Mouse (Mus musculus): ENCODE data around the gene Nkain1. TPM values are rescaled to one million over a fixed set of nuclear protein-coding genes. Genes with fewer than 3 reads are reported as not detected.

Gene Nkain1
- polyA plus RNA-seq, 1 experiment from 2014 or later: 0.12 TPM

DNA sequence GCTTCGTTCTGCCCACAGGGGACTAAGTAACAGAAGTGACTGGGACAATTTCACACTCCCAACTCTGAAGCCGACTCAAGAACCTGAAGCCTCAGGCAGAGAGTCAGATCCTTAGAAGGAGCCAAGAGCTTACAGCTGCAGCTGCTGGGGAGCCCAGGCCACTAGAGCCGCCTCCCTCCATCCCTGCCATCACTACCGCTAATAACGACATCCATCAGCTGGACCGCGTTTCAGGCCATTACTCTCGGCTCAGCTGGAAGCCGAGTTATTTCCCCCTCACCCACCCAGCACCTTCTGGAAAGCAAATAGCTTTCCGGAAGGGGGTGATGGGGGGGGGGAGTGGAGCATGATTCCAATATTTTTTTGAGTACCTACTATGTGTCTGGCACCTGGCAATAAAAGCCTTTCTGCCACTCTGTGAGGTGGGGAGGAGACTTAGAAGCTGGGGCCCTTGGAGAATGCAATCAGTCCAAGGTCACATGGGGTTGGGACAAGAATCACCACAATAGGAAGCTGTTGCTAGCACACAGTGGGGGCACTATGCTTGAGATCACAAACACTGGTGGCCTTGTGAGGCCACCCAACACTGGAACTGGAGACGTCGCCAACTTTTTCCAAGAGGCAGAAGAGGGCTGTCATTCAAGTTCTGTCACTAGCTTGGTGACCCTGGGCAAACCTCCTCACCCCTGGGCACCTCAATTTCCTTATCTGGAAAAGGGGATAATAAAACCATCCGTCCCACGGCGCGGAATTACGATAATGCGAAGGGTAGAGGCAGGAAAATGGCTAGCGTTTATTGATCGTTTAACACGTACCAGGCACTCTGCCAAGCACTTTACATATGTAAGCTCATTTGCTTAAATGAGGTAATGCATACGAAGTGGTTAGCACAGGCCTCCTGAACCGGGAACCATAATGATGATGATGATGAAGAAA lies 5.7 kb downstream of the Nkain1 start:
- no peak overlapping the region for H3K9ac ChIP-seq
- H3K27me3 ChIP-seq (replicated peaks): peaks cover 36% of the 10 kb centered on the region
- ATAC-seq: no peak
- WGBS (ENCODE audit: insufficient replicate concordance): 76% methylated on average over 23 of the region's 23 CpGs
- no peak overlapping the region for H3K27ac ChIP-seq
- H3K36me3 ChIP-seq: no peaks in the 10 kb centered on the region
- peaks cover 5% of the 10 kb centered on the region; the same call in 1 of the 2 replicates for H3K4me1 ChIP-seq
- H3K4me3 ChIP-seq: no peak overlapping the region
- no peak overlapping the region for H3K4me2 ChIP-seq
- peaks cover 4% of the 10 kb centered on the region; the same call in 1 of the 2 replicates for H3K9me3 ChIP-seq (replicated peaks)

DNA sequence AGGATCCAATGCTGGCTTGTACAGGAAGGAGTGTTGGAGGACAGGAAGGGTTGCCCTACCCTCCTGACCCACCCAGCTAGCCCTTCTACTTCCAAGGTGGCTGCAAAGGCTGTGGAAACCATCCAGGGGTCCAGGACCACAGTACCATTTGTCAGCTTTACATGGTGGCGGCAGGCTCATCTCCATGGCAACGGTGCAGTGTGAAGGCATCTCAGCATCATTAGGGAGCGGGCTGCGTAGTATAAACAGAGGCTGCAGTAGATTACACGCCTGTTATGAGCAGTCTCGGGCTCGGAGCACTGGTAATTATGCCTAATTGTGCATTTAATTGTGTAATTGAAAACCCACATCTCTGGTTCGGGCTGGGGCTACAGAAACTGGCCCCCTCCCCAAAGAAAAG lies 10.2 kb downstream of the Nkain1 start:
- Histone ChIP-seq H3K9me3 (replicated peaks) (peaks cover 4% of the 10 kb centered on the region; the same call in 1 of the 2 replicates), H3K4me3 (no peak overlapping the region), H3K4me2 (no peak overlapping the region), H3K36me3 (no peaks in the 10 kb centered on the region), H3K4me1 (no peaks in the 10 kb centered on the region), H3K9ac (no peak overlapping the region), H3K27ac (no peak overlapping the region), H3K27me3 (replicated peaks) (peaks cover 6% of the 10 kb centered on the region; the same call in 1 of the 2 replicates)
- ATAC-seq: no peak
- 71% methylated on average over 8 of the region's 8 CpGs for WGBS (ENCODE audit: insufficient replicate concordance)

DNA sequence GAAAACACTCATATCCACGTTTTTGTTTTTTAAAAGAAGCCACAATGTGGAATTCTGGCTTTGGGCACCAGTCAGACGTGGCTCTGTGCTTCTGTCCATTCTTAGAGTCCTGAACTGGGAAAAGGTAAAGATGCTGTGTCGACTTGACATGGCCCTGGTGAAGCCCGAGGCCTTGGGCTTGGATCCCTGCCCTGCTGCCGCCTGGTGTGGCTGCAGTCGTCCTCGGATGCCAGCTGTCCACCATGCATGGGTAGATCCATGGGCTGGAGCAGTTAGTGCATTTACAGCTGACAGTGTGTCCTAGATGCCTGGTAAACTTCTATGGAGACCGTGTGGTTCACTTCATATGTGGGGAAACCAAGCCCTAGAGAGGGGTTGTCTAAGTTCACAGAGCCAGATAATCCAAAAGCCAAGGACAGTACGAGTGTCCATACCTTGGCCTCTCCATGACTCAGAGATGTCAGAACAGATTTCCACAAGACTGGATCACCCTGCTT lies 10.7 kb downstream of the Nkain1 start:
- H3K9ac ChIP-seq: no peak overlapping the region
- WGBS (ENCODE audit: insufficient replicate concordance): 61% methylated on average over 9 of the region's 9 CpGs
- no peak overlapping the region for H3K27ac ChIP-seq
- H3K4me3 ChIP-seq: no peak overlapping the region
- peaks cover 4% of the 10 kb centered on the region; the same call in 1 of the 2 replicates for H3K9me3 ChIP-seq (replicated peaks)
- no peaks in the 10 kb centered on the region for H3K4me1 ChIP-seq
- H3K36me3 ChIP-seq: no peaks in the 10 kb centered on the region
- H3K4me2 ChIP-seq: no peak overlapping the region
- H3K27me3 ChIP-seq (replicated peaks): peaks cover 6% of the 10 kb centered on the region; the same call in 1 of the 2 replicates
- no peak for ATAC-seq

DNA sequence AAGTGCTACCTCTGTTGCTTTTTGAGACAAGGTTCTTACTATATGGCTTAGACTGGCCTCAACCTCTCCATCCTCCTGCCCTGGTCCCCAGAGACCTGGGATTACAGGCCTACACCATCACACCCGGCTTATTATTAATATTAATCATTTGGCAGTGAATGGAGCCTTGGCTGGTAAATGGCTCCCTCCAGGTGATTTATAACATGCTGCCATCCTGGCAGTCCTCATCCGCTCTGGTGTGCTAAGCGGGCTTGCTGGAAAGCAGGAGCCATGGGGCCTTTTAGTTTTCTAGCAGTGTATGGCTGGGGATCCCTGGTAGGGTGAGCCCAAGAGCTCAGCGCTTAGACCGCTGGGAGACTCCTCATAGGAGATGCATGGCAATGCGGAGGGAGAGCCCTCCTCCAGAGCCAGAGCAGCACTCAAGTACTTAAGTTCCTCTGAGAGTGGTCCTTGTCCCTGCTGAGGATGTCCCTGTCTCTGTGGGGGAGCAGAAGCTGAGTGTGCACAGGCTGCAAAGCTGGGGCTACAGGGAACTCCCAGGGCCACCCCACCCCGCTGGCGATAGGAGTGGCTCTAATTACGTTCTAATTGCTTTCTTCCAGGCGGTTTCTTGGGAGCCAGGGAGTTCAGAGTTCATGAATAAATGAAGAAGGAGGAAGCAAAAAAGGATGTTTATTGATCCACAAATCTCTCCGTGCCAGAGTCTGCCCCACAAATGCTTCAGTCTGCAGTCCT lies 13.2 kb downstream of the Nkain1 start:
- no peak overlapping the region for H3K4me3 ChIP-seq
- ATAC-seq: no peak
- WGBS (ENCODE audit: insufficient replicate concordance): 60% methylated on average over 11 of the region's 11 CpGs
- H3K4me1 ChIP-seq: no peaks in the 10 kb centered on the region
- no peak overlapping the region for H3K4me2 ChIP-seq
- H3K36me3 ChIP-seq: no peaks in the 10 kb centered on the region
- H3K9ac ChIP-seq: no peak overlapping the region
- H3K9me3 ChIP-seq (replicated peaks): no peaks in the 10 kb centered on the region
- H3K27me3 ChIP-seq (replicated peaks): peaks cover 6% of the 10 kb centered on the region; the same call in 1 of the 2 replicates
- H3K27ac ChIP-seq: no peak overlapping the region

DNA sequence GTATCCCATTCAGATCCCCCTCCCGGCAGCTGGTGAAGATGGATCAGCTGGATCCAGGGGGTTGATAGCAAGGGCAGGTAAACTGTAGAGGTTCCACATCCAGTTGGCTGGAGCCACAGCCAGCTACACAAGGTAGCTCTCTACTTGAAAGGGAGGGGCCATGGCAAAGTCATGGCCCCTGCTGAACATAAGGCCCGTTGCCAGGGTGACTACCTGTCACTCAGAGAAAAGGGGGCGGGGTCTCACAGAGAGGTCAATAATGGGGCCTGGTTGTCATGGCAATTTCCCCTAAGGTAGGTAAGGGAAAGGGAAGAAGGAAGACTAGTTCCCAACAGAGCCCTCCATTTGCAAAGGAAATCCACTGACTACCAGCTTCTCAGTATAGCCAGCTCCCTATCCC lies 14.8 kb downstream of the Nkain1 start:
- no peak overlapping the region for H3K4me2 ChIP-seq
- peaks cover 10% of the 10 kb centered on the region; the same call in 1 of the 2 replicates for H3K27me3 ChIP-seq (replicated peaks)
- no peak for ATAC-seq
- H3K9ac ChIP-seq: no peak overlapping the region
- no peak overlapping the region for H3K4me3 ChIP-seq
- H3K9me3 ChIP-seq (replicated peaks): no peaks in the 10 kb centered on the region
- no peaks in the 10 kb centered on the region for H3K4me1 ChIP-seq
- WGBS (ENCODE audit: insufficient replicate concordance): 74% methylated on average over 3 of the region's 3 CpGs
- H3K36me3 ChIP-seq: no peaks in the 10 kb centered on the region
- H3K27ac ChIP-seq: no peak overlapping the region

DNA sequence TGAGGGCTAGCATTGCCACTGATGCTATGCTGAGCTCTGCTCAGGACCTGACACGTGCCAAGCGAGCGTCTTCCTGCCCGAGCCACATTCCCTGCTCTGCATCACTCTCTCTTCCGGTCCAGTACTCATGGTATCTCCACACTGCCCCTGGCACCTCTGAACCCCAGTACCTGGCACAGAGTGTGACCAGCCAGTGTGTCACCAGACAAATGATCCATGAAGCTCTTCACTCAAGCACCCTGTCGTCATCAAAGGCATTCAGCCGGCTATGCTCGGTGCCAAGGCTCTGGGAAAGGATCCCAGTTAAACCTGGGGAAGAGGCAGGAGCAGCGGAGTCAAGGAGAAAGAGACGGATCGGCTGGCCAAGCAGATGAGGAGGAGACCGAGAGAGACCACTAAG lies 16.1 kb downstream of the Nkain1 start:
- peaks cover 3% of the 10 kb centered on the region for H3K4me1 ChIP-seq
- no peak overlapping the region for H3K4me2 ChIP-seq
- peaks cover 10% of the 10 kb centered on the region; the same call in 1 of the 2 replicates for H3K27me3 ChIP-seq (replicated peaks)
- H3K9ac ChIP-seq: no peak overlapping the region
- 75% methylated on average over 12 of the region's 12 CpGs for WGBS (ENCODE audit: insufficient replicate concordance)
- no peak for ATAC-seq
- H3K27ac ChIP-seq: no peak overlapping the region
- no peaks in the 10 kb centered on the region for H3K36me3 ChIP-seq
- H3K4me3 ChIP-seq: no peak overlapping the region
- no peaks in the 10 kb centered on the region for H3K9me3 ChIP-seq (replicated peaks)

DNA sequence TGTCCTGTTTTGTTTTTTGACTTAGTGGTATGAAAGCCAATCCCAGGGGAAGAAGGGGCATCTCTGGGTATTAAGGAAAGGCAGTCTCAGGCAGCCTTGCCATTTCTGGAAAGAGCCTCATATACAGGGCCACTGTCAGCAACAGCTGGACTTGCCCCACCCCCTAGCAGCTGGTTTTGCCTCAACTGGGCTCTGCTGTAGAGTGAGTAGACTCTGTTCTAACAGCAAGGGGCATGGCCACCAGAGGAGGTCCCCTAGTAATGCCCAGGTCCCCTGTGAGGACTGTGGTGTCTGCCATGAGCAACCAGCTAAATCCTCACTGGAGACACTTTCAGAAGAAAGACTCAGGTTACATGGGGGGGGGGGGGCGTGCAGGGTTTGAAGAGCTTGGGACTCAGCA lies 17.0 kb downstream of the Nkain1 start:
- H3K9ac ChIP-seq: no peak overlapping the region
- peaks cover 10% of the 10 kb centered on the region; the same call in 1 of the 2 replicates for H3K27me3 ChIP-seq (replicated peaks)
- no peak overlapping the region for H3K4me2 ChIP-seq
- no peaks in the 10 kb centered on the region for H3K36me3 ChIP-seq
- H3K9me3 ChIP-seq (replicated peaks): no peaks in the 10 kb centered on the region
- WGBS (ENCODE audit: insufficient replicate concordance): 44% methylated on average over 1 of the region's 1 CpGs
- peaks cover 12% of the 10 kb centered on the region for H3K4me1 ChIP-seq
- H3K27ac ChIP-seq: no peak overlapping the region
- no peak overlapping the region for H3K4me3 ChIP-seq
- ATAC-seq: no peak

DNA sequence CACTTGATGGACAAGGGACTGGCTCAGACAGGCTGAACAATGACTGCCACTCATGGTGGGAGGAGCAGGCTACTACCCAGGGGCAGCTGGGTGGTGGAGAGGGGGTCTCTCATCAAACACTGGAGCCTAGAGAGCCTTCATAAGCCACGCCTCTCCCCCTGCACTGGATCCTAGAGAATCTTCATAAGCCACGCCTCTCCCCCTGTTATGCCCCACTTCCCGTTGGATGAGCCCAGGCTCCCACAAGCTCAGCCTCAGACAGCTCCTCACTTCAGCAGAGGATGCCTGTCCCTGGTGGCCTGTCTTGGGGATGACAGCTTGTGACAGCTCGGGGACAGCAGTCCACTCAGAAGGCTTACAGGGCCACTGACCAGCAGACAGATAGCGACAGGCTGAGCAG lies 17.7 kb downstream of the Nkain1 start:
- Histone ChIP-seq H3K4me1 (peaks cover 13% of the 10 kb centered on the region), H3K9me3 (replicated peaks) (no peaks in the 10 kb centered on the region), H3K36me3 (no peaks in the 10 kb centered on the region), H3K4me3 (no peak overlapping the region), H3K27ac (no peak overlapping the region), H3K9ac (no peak overlapping the region), H3K4me2 (no peak overlapping the region), H3K27me3 (replicated peaks) (peaks cover 10% of the 10 kb centered on the region; the same call in 1 of the 2 replicates)
- no peak for ATAC-seq
- WGBS (ENCODE audit: insufficient replicate concordance): 43% methylated on average over 5 of the region's 5 CpGs

DNA sequence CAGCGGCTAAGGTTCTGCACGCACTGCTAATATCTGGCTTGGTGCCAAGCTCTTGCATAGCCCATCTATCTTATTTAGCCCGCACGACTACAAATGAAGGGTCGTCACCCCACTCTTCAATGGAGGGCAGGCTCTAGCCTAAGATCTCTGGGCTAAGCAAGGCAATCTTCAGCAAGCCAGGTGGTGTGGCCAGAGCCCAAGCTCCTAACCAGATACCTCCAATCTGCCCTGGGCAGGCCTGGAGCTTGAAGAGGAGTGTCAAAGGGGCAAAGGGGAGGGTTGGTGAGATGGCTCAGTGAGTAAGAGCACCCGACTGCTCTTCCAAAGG lies 20.9 kb downstream of the Nkain1 start:
- no peaks in the 10 kb centered on the region for H3K36me3 ChIP-seq
- no peak overlapping the region for H3K4me2 ChIP-seq
- ATAC-seq: no peak
- H3K4me3 ChIP-seq: no peak overlapping the region
- no peaks in the 10 kb centered on the region for H3K9me3 ChIP-seq (replicated peaks)
- H3K27me3 ChIP-seq (replicated peaks): 0 out of 2 replicates have a peak, but pooled peaks cover 4% of the 10 kb centered on the region
- WGBS (ENCODE audit: insufficient replicate concordance): 58% methylated on average over 6 of the region's 6 CpGs
- H3K4me1 ChIP-seq: peaks cover 13% of the 10 kb centered on the region
- H3K9ac ChIP-seq: no peak overlapping the region
- H3K27ac ChIP-seq: no peak overlapping the region

DNA sequence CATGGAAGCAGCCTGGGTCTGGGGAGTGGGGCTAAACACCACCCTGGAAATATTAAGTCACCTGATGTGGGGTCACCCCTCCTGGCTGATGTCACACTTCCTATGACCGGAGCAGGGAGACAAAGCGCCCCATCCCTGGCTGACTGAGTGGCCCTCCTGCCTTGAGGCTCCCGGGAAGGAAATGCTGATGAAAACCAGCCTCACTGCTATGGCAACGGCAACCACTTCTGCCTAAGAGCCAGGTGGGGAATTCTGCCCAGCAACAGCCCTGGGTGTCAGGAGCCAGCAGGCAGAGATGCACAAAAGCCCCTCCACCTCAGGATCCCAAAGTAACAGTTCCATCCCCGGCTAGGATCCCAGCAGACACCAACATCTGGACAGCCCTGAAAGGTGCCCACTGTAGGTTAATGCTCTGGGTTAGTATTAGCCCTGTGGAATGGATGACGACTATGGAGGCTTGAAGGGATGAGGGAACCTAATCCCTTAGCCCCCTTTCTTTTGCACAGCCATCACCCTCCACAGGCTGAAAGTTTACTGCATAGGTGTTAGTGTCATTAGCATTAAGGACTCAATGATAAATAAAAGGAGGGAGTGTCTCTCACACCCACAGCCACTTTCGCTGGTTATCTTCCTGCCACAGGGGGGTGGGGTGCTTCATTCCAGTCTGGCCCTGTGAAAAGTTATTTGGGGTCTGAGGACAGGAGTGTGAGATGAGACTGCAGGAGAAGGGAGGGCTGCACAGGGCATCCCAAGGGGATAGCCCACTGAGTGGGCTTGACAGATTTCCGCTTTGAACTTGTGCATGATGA lies 21.5 kb downstream of the Nkain1 start:
- H3K4me3 ChIP-seq: no peak overlapping the region
- H3K27me3 ChIP-seq (replicated peaks): 0 out of 2 replicates have a peak, but pooled peaks cover 4% of the 10 kb centered on the region
- H3K4me2 ChIP-seq: no peak overlapping the region
- no peaks in the 10 kb centered on the region for H3K36me3 ChIP-seq
- no peak overlapping the region for H3K27ac ChIP-seq
- H3K9ac ChIP-seq: no peak overlapping the region
- H3K4me1 ChIP-seq: peaks cover 13% of the 10 kb centered on the region
- peak; percentile 33; the same call in 1 of the 2 replicates for ATAC-seq
- H3K9me3 ChIP-seq (replicated peaks): no peaks in the 10 kb centered on the region
- 40% methylated on average over 8 of the region's 8 CpGs for WGBS (ENCODE audit: insufficient replicate concordance)

DNA sequence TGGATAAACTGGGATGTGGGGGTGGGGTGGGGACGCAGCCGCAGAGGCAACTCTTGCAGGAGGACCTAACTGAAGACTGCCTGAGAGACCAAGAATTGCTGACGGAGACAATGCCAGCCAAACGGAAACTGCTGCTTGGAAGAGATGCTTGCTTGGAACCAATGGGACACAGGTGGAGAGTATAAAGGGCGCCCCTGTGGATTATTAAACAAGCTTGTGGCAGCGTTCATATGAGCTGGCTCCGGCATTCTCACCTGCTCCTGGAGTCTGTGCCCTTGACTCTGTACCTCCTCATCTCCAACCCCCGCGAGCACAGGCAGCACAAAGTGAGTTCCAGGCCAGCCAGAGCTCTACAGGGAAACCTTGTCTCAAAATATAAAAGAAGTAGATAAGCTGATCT lies 23.5 kb downstream of the Nkain1 start:
- H3K27me3 ChIP-seq (replicated peaks): peaks cover 4% of the 10 kb centered on the region; the same call in 1 of the 2 replicates
- H3K4me2 ChIP-seq: no peak overlapping the region
- H3K4me1 ChIP-seq: peaks cover 13% of the 10 kb centered on the region
- H3K4me3 ChIP-seq: no peak overlapping the region
- H3K9me3 ChIP-seq (replicated peaks): no peaks in the 10 kb centered on the region
- no peak for ATAC-seq
- 82% methylated on average over 9 of the region's 9 CpGs for whole genome bisulfite sequencing (ENCODE audit: insufficient replicate concordance)
- no peak overlapping the region for H3K27ac ChIP-seq
- no peak overlapping the region for H3K9ac ChIP-seq
- H3K36me3 ChIP-seq: no peaks in the 10 kb centered on the region

Data from liver, embryonic 12.5 days (tissue).